Mouse (Mus musculus) kidney, embryonic 16.5 days (tissue): Measurements from ENCODE around the gene Ctnnbl1. TPM values are rescaled to one million over a fixed set of nuclear protein-coding genes. Genes with fewer than 3 reads are reported as not detected.

Experiments used
- ATAC-seq: fragments of 200-750 bp; cut with Nextera tagmentation; 2 replicates; pipeline ENCODE4 v1.8.0; 2017; ENCODE audit warnings: moderate TSS enrichment; ENCODE audit not compliant: low FRiP score, low TSS enrichment
- H3K27ac ChIP-seq: fragments of 300-500 bp; sonication (generic); 2 replicates; pipeline ENCODE4 v1.5.1; 2014; ENCODE audit warnings: low read length
- H3K27me3 ChIP-seq: fragments of 300-500 bp; sonication (generic); 2 replicates; pipeline ENCODE4 v1.6.1; 2014; ENCODE audit warnings: low read length, control low read depth, mixed read lengths; ENCODE audit not compliant: insufficient read depth
- H3K36me3 ChIP-seq: fragments of 300-500 bp; sonication (generic); 2 replicates; pipeline ENCODE4 v1.6.1; 2014; ENCODE audit warnings: low read length, control low read depth, mixed read lengths; ENCODE audit not compliant: insufficient read depth
- H3K4me1 ChIP-seq: fragments of 300-500 bp; sonication (generic); 2 replicates; pipeline ENCODE4 v1.6.1; 2014; ENCODE audit warnings: low read length, control low read depth, mixed read lengths; ENCODE audit not compliant: insufficient read depth
- H3K4me2 ChIP-seq: fragments of 300-500 bp; sonication (generic); replicated peaks from 2 replicates; pipeline ENCODE4 v1.6.1; 2014; ENCODE audit warnings: low read depth, low read length
- H3K4me3 ChIP-seq: fragments of 300-500 bp; sonication (generic); 2 replicates; pipeline ENCODE4 v1.5.1; 2014; ENCODE audit warnings: mild to moderate bottlenecking, low read length
- H3K9ac ChIP-seq: fragments of 300-500 bp; sonication (generic); replicated peaks from 2 replicates; pipeline ENCODE4 v1.6.1; 2014; ENCODE audit warnings: low read length
- H3K9me3 ChIP-seq: fragments of 300-500 bp; sonication (generic); 2 replicates; pipeline ENCODE4 v1.6.1; 2016; ENCODE audit warnings: low read length, control low read depth
- WGBS: fragments of 180-500 bp; shearing (Covaris S2); extraction: QIAGEN DNeasy Blood & Tissue Kit; methylation state at CpG from one replicate; pipeline ENCODE4 v1.1.7; 2014; 5-methylcytosine and 5-hydroxymethylcytosine counted together
- polyA plus RNA-seq: library from polyadenylated mRNA; unstranded; fragments of >200 nt; fragmentation: Nextera tagmentation; extraction: Ambion mirVana; gene quantifications from 2 replicates; pipeline ENCODE4 v1.2.1, GENCODE M21; 2015

The Ctnnbl1 gene
- polyA plus RNA-seq, 1 experiment from 2014 or later: 72.0 TPM

GRCm38 (mm10) chr2:157790836-157791495, 53.8 kb downstream of the Ctnnbl1 start:
- no peak for ATAC-seq
- no peak overlapping the region for H3K27ac ChIP-seq
- H3K9me3 ChIP-seq: no peaks in the 10 kb centered on the region
- 93% methylated on average over 8 of the region's 8 CpGs for WGBS
- H3K27me3 ChIP-seq: no peaks in the 10 kb centered on the region
- peaks cover 8% of the 10 kb centered on the region for H3K4me1 ChIP-seq
- no peaks in the 10 kb centered on the region for H3K36me3 ChIP-seq
- no peak overlapping the region for H3K4me2 ChIP-seq
- no peak overlapping the region for H3K9ac ChIP-seq
- H3K4me3 ChIP-seq: no peak overlapping the region

DNA sequence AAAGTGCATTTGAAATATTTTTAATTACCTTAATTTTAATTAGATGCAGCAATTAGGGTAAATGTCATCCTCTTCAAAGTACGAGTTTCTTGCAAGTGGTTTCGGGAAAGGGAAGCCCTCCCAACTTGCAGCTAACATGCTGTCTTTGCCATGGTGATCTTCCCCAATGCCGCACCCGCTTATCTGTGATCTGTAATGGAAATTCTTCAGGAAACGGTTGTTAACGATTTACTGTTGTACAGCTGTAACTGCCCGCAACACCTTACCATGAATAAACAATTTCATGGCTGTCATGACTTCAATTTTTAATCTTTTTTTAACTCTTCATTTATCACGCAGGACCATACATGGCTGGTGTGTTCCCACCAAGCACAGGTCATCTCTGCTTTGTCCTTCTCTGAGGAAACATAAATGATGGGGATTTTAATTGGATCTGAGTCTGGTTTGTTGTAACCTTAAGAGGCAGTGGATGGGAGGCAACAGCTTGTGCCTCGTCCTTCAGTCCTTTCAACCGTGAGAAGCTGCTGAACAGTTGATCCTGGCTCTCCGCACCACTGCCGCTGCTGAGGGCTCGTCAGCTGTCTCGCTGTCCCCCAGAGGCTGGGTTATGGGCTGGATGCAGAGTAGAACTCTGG, 54.4 kb downstream of the Ctnnbl1 start:
- peaks cover 8% of the 10 kb centered on the region for H3K4me1 ChIP-seq
- H3K36me3 ChIP-seq: no peaks in the 10 kb centered on the region
- H3K9ac ChIP-seq: no peak overlapping the region
- H3K4me3 ChIP-seq: no peak overlapping the region
- H3K27ac ChIP-seq: no peak overlapping the region
- WGBS: 46% methylated on average over 14 of the region's 14 CpGs
- 0 out of 2 replicates have a peak, but pooled peaks have one; percentile 39 for ATAC-seq
- H3K4me2 ChIP-seq: no peak overlapping the region
- no peaks in the 10 kb centered on the region for H3K27me3 ChIP-seq
- no peaks in the 10 kb centered on the region for H3K9me3 ChIP-seq

- Histone ChIP-seq H3K4me3 (no peak overlapping the region), H3K9ac (no peak overlapping the region), H3K4me2 (no peak overlapping the region), H3K27ac (no peak overlapping the region), H3K9me3 (no peaks in the 10 kb centered on the region), H3K4me1 (peaks cover 4% of the 10 kb centered on the region), H3K27me3 (no peaks in the 10 kb centered on the region), H3K36me3 (no peaks in the 10 kb centered on the region)
- no peak for ATAC-seq
- WGBS: 88% methylated on average over 10 of the region's 10 CpGs
These were observed 55.8 kb downstream of the Ctnnbl1 start for GRCm38 (mm10) chr2:157792840-157793552.

DNA sequence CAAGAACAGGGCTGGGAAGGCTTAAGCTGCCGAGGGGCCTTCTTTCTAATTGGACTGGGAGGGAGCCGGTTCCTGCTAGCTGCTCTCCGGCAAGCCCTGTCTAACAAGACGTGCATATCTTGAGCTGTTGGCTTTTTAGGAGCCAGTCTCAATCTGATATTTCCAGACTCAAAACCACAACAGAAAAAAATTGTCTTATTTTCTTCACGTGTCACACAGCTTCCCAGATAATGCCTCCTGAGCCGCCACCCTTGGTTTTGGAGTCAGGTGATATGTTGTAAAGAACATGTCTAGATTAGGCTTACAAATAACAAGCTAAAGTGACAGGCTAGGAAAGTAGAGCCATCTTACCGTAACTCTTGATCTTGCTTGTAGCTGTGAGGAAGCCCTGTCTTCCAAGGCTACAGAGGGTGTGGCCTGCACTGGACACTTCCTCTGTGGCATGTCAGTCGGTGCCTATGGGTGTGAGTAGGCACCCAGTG, 56.7 kb downstream of the Ctnnbl1 start:
- peaks cover 4% of the 10 kb centered on the region for H3K4me1 ChIP-seq
- no peak for ATAC-seq
- H3K27me3 ChIP-seq: no peaks in the 10 kb centered on the region
- no peak overlapping the region for H3K4me2 ChIP-seq
- H3K9me3 ChIP-seq: no peaks in the 10 kb centered on the region
- no peaks in the 10 kb centered on the region for H3K36me3 ChIP-seq
- no peak overlapping the region for H3K27ac ChIP-seq
- H3K9ac ChIP-seq: no peak overlapping the region
- H3K4me3 ChIP-seq: no peak overlapping the region
- 72% methylated on average over 8 of the region's 8 CpGs for WGBS

GRCm38 (mm10) chr2:157795627-157796423, 58.6 kb downstream of the Ctnnbl1 start:
- no peak overlapping the region for H3K9ac ChIP-seq
- H3K4me3 ChIP-seq: no peak overlapping the region
- H3K27ac ChIP-seq: no peak overlapping the region
- 86% methylated on average over 1 of the region's 1 CpGs for WGBS
- H3K4me2 ChIP-seq: no peak overlapping the region
- no peaks in the 10 kb centered on the region for H3K27me3 ChIP-seq
- H3K36me3 ChIP-seq: no peaks in the 10 kb centered on the region
- no peaks in the 10 kb centered on the region for H3K9me3 ChIP-seq
- H3K4me1 ChIP-seq: peaks cover 10% of the 10 kb centered on the region
- ATAC-seq: no peak

GRCm38 (mm10) chr2:157799533-157799932, 62.3 kb downstream of the Ctnnbl1 start:
- 92% methylated on average over 9 of the region's 9 CpGs for WGBS
- no peak for ATAC-seq
- H3K36me3 ChIP-seq: no peaks in the 10 kb centered on the region

DNA sequence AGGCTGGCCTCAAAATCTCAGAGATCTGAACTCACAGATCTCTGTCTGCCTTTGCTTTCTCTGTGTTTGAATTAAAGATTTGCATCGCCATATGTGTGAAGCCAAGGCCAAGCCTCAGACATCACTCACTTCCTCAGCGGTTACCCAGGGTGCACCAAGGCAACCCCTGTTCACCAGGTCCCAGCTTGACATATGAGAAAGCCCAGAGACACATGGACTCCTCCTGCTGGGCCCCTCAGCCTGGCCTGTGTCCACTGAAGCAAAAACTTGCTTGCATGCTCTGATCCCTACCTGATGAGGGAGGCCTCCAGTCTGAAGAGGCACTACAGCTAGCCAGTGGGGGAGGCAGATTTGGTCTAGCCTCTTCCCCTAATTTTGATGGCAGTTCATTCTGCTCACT, 63.1 kb downstream of the Ctnnbl1 start:
- no peak overlapping the region for H3K4me3 ChIP-seq
- no peaks in the 10 kb centered on the region for H3K36me3 ChIP-seq
- no peaks in the 10 kb centered on the region for H3K27me3 ChIP-seq
- 0 out of 2 replicates have a peak overlapping the region, but pooled peaks have one; percentile 65 for H3K27ac ChIP-seq
- H3K4me1 ChIP-seq: peaks cover 24% of the 10 kb centered on the region
- H3K4me2 ChIP-seq: no peak overlapping the region
- no peaks in the 10 kb centered on the region for H3K9me3 ChIP-seq
- WGBS: 77% methylated on average over 2 of the region's 2 CpGs
- peak; percentile 50; the same call in 1 of the 2 replicates for ATAC-seq
- H3K9ac ChIP-seq: no peak overlapping the region

More at GRCm38 (mm10) chr2:157799533-157799932, 62.3 kb downstream of the Ctnnbl1 start:
- Histone ChIP-seq H3K9ac (no peak overlapping the region), H3K4me1 (peaks cover 24% of the 10 kb centered on the region), H3K27ac (no peak overlapping the region), H3K27me3 (no peaks in the 10 kb centered on the region), H3K4me2 (no peak overlapping the region), H3K9me3 (no peaks in the 10 kb centered on the region), H3K4me3 (no peak overlapping the region)

DNA sequence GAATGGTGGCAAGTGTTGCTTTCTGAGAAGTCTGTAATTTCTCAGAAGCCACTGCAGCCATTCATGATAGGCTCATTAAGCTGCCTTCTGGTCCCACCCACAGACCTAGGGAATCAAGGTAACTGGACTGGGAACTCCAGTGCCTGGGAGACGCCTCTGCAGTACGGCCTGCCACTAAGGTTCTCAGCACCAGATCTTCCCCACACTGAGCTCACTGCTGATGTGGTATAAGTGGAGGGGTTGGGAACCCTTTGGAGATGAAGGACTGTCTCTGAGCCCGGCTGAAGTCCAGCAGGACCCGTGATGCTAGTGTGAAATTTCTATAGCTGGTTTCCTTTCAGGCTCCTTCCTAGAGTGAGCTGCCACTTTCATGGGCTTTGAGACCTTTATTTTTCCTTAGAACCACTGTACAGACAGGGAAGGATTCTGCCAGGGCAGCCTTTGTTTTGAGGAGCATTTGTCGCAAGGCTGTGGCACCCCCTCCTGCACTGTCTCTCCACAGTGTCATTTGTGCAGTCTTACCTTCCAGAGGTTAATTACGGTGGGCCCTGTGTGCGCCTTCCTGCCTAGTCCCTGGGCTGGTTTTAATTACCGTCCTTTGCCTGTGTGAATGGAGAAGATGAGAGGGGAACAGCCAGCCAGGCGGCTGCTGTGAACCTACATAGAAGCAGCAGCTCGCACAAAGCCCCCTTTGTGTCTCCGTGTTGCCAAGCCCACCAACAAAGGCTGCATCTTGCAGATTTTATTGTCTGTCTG, 63.7 kb downstream of the Ctnnbl1 start:
- 0 out of 2 replicates have a peak overlapping the region, but pooled peaks have one; percentile 5 for H3K9ac ChIP-seq
- no peak overlapping the region for H3K4me3 ChIP-seq
- peak overlapping the region; percentile 65 for H3K27ac ChIP-seq
- H3K4me1 ChIP-seq: peaks cover 27% of the 10 kb centered on the region
- H3K9me3 ChIP-seq: no peaks in the 10 kb centered on the region
- H3K36me3 ChIP-seq: no peaks in the 10 kb centered on the region
- WGBS: 21% methylated on average over 11 of the region's 11 CpGs
- no peaks in the 10 kb centered on the region for H3K27me3 ChIP-seq
- ATAC-seq: peak; percentile 43; the same call in 1 of the 2 replicates
- H3K4me2 ChIP-seq: no peak overlapping the region
